Mouse (Mus musculus): ENCODE results near the gene Gm2174. TPM values are rescaled to one million over a fixed set of nuclear protein-coding genes. Genes with fewer than 3 reads are reported as not detected.

Gm2174 gene
- polyA plus RNA-seq, 1 experiment from 2014 or later: 1.8 TPM

Other genes starting within 250 kb of the Gm2174 start
- not detected in 2 replicates for gene Gm773, start 235.1 kb upstream of the Gm2174 start, polyA plus RNA-seq (2015; fragmentation: Nextera tagmentation; extraction: Ambion mirVana)
- gene Zfp449, start 101.6 kb upstream of the Gm2174 start, polyA plus RNA-seq (2015; fragmentation: Nextera tagmentation; extraction: Ambion mirVana): 0.63 and 1.3 TPM in 2 replicates
- gene Smim10l2a, start 73.4 kb upstream of the Gm2174 start, polyA plus RNA-seq (2015; fragmentation: Nextera tagmentation; extraction: Ambion mirVana): 0.43 and 0.60 TPM in 2 replicates
- 35.1 and 40.1 TPM in 2 replicates for gene Ints6l, start 6.9 kb downstream of the Gm2174 start, polyA plus RNA-seq (2015; fragmentation: Nextera tagmentation; extraction: Ambion mirVana)
- not detected in 2 replicates for gene Gm10477, start 76.8 kb downstream of the Gm2174 start, polyA plus RNA-seq (2015; fragmentation: Nextera tagmentation; extraction: Ambion mirVana)
- not detected in 2 replicates for gene Gm648, start 101.6 kb downstream of the Gm2174 start, polyA plus RNA-seq (2015; fragmentation: Nextera tagmentation; extraction: Ambion mirVana)
- 9.5 and 12.8 TPM in 2 replicates for gene Mmgt1, start 150.1 kb downstream of the Gm2174 start, polyA plus RNA-seq (2015; fragmentation: Nextera tagmentation; extraction: Ambion mirVana)
- 3.6 and 4.7 TPM in 2 replicates for gene Slc9a6, start 161.8 kb downstream of the Gm2174 start, polyA plus RNA-seq (2015; fragmentation: Nextera tagmentation; extraction: Ambion mirVana)

Measured in liver, embryonic 13.5 days (tissue).